Mouse (Mus musculus) gastrocnemius, adult 8-10 months (tissue): ENCODE measurements around the gene Slc2a1. TPM values are rescaled to one million over a fixed set of nuclear protein-coding genes. Genes with fewer than 3 reads are reported as not detected.
A peak's percentile ranks its signal among the peaks of the same experiment; 100 is the strongest.

Experiments
- DNase-seq, 2 experiments: peaks; one replicate each; pipeline ENCODE4 v3.0.0; 2022; ENCODE audit warnings: low spot score in 2 of 2
- total RNA-seq, 4 experiments: library from RNA; stranded (reverse); gene quantifications; 2 replicates each; pipeline ENCODE4 v1.2.4; 2022

Slc2a1 gene
- total RNA-seq, 4 experiments from 2014 or later: 4.6 to 9.8 (median 5.3) TPM

DNA sequence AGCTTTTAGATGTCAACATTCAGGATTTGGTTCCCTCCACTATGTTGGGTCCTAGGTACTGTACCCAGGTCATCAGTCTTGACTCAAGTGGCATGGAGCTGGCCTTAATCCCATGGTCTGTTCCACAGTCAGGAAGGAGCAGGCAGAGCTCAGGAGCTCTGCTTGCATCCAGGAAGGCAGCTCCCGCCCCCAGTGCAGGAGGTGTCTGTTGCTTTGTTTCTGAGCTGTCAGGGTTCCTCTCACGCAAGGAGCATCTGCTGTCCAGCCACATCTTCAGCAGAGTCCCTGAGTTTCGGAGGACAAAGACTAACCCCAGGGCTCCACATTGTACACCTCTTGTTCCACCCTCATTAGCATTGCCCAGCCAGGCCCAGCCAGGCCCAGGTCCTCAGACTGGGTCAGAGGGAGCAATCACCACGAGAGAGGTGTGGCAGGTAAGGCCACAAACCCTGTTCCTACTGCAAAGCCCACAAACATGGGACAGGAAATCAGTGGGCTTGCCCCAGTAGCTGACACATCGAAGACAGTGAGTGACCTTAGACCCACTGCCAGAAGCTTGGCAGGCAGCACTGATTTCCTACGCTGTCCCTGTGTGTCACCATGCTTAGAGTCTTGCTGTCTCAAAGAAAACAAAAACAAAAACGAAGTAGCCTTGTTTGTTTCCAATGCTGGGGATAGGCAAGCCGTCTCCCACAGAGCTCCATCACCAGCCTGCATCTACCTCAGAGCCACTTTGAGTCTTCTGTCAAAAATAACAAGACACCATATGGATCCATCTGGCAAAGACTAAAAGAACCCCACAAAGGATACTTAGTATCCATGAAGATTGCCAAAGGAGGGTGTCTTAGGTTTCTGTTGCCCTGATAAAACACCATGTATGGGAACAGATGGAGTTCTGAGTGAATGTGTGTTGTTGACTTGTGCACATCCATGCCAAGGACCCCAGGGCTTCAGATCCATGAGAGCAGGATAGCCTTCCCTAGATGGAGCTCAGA is 10.0 kb upstream of the Slc2a1 start:
- DNase-seq: no peak

DNA sequence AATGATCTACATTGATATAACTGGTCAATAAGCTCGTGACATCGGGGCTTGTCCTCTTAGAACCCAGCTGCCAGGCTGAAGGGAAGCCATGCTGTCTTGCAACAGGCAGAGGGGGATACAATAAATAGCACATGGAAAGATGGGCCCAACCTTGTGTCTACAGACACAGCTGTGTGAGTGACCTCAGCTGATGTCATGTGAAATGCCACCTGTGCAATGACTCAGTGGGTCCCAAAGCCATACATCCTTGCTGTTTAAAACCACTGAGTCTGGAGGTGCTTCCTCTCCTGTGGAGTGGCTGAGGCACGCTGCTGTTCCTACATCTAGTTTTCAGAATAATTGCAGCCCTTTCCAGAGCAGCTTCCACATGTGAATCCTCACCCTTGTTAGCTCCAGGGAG is 7.1 kb upstream of the Slc2a1 start:
- DNase-seq: no peak

DNA sequence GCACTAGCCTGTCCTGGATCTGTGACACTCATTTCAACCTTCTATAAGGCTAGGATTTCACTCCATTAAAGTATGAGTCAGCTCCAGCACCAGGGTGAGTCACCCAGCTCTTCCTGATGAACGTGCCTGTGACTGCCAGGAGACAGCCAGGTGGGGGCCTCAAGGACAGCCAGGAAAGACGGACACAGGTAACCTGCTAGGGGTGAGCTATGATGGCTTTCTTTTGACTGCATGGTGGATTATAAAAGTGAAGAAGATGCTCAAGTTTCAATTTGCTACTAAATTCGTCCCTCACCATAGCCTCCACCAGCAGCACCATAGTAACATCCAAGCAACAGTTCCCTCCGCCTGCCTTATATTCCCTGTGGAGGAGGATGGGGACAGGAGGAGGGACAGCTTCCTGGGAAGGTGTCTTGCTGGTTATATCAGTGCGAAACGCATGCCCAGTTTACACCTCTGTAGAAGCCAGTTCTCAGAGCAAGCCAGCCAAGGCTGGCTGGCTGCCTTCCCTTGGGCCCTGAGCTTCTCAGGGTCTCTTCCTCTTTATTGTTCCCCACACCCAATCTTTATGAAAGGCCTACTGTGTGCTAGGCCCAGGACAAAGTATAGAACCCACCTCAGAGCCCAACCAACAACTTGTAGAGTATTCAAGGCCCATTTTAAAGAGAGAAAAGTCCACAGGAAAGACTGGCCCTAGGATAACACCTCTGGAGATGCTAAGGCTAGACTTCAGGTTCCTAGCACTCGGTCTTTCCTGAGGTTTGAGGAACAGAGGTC is 6.0 kb upstream of the Slc2a1 start:
- DNase-seq: no peak

DNA sequence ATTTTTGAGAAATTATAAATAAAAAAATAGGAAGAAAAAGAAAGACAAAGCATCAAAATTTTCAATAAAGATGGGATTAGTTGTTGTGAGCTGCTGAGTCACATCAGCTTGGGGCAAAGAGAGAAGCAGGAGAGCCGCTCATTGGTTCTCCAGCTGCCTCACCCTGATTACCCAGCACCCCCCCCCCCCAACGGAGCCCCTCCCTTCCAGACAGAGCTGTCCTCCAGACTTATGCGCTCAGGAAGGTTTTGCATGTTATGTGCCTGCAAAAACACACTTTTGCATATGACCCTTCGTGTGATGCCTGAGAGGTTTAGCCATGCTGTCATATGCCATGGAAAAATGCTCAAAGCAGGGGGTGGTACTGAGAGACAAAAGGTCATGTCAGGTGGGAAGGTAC is 3.7 kb upstream of the Slc2a1 start:
- no peak for DNase-seq

DNA sequence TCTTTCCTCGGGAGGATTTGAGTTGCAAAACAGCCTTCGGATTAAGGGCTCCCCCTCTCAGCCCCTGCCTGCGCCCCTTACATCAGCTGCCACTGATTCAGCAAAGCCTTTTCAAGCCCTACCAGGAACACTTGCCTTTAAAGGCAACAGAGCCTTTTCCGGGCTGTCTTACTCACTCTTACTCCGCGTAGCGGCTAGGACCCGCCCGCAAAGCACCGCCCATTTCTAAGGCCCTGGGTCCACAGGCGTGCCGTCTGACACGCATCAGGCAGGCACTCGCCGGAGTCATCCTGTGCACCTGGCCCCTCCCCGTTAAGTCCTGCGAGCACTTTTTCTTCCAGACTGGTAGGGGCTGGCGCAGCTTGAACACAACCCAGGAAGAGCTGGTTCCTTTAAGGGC is 2.8 kb upstream of the Slc2a1 start:
- DNase-seq: no peak

DNA sequence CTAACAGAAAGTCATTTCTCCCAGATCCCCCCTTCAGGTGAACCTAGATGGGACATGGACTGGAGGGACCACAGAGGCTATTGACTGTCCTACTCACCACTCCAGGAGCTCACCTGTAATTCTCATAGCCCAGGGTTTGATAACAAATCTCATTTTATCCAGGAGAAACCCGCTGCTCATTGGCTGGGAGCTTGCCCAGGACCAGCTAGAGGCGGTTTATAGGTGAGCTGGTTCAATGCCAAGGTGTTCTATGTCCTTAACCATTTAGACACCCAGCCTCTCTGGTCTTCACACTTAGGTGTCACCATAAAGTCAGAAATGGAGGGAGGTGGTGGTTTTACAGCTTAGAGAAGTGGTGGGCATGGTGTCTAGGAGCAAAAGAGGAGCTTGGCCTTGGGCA is 644 bp upstream of the Slc2a1 start:
- no peak for DNase-seq

DNA sequence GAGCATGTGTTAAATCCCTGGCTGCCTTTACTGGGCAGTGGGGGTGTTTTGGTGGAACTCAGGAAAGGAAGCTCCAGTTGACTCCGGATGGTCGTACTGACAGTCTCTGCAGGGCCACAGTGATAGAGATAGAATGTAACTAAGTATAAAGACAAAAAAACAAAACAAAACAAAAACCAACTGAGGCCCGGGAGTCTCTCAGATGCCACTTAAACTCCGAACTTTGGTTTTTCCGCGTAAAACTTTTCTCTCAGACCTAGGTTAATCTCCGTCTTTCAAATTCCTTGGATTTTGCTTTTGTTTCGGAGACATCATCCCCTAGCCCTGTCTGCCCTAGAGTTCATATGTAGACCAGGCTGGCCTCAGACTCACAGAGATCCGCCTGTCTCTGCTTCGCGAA is 1.1 kb downstream of the Slc2a1 start:
- DNase-seq: no peak

DNA sequence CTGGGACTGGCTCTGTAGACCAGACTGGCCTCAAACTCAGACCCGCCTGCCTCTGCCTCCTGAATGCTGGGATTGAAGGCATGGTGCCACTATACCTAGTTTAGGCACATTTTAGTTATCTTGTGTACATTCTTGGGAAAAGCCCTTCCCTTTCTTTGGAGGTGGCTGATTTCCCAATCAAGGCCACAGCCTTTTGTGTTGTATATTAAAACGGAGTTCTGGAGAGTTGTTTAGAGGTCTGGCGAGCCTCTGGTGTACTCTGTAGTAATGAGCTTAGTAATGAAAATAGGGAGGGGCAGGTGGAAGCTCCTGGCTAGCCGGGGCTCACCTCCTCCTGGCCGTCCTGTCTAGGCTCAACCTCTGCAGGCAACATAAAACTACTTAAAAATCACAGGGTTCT is 2.0 kb downstream of the Slc2a1 start:
- DNase-seq: no peak

DNA sequence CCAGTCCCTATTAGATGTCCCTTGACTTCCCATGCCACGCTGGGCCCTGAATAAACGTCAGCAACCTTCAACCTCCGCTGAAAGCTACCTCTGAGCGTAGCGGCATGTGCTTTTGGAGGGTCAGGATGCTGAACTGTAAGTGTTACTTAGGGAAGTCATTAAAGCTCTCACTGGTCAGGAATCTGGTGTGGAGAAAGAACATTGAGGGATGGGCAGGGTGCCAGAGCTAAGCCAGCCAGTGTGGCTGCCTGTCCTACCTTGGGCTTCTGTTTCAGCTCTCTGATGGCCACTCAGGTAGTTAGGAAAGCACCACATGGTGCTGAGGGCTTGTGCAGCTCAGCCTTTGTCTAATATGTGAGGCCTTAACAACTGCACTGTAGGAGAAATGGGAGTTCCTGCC is 2.9 kb downstream of the Slc2a1 start:
- DNase-seq: no peak

DNA sequence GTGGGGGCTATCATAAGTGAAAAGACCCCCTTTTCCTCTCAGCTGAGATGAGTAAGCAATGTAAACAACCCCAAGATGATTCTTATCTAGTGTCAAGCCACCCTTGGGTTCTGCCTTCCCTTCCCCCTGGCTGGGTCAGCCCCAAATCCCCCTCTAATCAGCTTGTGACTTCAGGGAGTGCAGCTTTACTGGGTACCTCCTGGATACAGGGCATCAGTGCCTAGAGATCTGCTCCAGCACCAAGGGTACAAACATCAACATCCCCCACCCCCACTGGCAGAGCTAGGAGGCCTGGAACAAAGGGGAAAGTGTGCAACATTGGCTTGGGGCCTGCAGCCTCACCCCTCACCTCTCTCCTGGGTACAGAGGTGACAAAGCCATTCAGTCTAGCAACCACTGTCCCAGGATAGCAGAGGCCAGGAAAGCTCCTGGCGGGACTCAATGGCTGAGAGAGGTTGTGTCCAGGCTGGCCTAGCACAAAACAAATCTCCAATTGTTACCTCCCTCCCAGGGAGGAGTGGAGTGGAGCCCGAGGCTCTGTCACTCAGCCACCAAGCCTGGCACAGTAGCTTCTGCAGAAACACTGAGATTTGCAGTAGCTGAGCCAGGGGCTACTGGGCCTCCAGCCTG is 3.9 kb downstream of the Slc2a1 start:
- DNase-seq: no peak

DNA sequence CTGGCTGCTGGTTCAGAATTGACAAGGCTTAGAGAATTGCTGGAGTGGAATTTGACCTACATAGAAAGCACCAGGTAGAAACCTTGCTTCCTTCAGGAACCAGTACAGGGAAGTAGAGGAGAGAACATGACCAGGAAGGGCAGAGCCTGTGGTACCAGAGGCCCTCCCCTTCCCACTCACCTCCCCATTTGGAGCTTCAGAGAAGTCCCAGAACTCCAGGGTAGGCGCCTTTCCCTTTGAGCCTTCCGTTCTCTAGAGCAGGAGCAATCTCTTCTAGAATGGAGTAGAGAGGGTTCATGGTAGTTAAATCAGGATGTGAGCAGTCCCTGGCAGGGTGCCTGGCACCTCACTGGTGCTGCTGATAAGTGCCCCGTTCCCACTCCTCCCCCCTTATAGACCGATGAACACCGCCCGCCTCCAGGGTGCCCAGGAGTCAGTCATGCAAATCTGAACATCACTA is 7.1 kb downstream of the Slc2a1 start:
- DNase-seq: no peak

DNA sequence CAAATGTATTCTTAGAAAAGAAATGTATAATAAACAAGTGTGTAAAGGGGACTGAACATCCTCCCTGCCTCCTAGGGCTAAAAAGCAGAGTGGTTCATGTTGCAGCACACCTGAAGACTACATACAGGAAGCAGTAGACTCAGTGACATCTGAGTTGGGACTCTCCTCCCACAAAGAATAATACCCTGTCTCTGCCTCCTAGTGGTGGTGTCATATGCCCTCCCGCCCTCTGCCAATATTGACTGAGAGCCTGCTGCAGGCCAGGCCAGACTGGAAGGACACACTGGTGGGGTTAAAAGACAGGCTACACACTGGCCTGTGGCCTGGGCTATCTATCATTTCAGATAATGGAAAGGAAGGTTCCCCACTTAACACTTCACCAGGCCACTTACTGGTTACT is 7.8 kb downstream of the Slc2a1 start:
- no peak for DNase-seq

DNA sequence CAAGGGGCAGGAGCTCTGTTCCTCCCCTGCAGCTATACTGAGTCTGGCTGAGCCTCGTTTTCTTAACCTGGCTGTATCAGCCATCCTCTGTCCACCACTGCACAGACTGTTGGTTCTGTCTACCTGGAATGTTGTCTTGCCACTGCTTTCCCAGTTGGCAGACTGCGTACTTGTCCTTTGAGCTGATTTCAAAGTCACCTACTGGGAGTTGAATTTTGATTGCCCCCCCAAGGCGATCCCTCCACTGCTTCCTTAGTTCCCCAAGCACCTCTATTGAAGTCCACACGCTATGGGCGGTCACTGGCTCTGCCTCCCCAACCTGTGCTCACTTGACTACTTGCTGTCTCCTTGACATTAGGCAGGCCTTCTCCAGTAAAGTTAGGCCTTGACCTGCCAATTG is 9.1 kb downstream of the Slc2a1 start:
- no peak for DNase-seq

DNA sequence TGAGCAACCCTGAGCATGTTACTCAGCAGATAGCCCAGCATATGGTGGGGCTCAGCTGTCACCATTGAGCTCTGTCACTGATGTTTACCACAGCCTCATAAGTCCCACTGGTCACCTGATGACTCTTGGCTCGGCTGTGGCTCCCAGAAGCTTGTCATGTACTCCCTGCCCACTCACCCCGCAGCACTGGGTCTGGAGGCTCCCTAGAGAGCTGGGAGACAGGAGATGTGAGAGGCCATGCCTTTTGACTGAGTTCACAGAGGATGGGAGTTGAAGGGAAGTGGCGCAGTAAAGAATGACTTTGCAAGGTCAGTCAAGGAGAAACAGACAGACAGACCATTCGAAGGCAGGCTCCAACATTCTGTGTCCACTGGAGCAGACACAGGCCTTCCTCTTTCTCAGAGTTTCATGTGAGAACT is 10.2 kb downstream of the Slc2a1 start:
- DNase-seq: no peak

DNA sequence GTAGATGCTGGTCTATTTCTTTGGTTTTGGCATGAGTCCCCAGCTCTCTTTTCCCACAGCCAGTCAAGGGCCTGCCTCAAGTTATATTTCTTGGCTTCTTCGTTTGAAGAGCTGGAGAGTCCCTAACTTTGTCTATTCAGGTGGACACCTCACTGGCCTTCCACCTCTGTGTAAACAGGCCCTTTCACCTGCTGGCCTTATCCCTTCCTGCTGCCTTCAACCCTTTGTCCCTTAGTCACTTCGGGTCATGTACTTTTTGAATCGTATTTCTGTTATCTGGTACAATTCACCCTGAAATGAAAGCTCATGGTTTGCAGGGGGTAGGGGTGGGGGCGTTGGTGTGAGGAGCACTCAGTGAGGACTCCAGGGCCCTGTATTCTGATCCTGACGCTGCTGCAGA is 10.8 kb downstream of the Slc2a1 start:
- no peak for DNase-seq

DNA sequence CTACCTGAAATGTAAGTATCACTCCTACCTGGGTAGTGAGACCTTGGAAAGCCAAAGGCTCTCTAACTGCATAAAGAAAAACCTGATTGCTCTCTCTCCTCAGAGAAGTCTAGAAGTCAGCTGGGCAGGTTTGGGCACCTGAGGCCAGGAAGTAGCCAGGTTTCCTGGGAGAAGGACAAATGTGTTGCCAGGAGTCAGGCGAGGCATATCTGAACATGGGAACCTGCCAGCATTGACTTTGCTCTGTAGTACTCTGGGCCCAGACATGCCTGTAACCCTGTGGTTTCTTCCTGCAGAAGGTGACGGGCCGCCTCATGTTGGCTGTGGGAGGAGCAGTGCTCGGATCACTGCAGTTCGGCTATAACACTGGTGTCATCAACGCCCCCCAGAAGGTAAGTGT is 11.6 kb downstream of the Slc2a1 start:
- DNase-seq: no peak

DNA sequence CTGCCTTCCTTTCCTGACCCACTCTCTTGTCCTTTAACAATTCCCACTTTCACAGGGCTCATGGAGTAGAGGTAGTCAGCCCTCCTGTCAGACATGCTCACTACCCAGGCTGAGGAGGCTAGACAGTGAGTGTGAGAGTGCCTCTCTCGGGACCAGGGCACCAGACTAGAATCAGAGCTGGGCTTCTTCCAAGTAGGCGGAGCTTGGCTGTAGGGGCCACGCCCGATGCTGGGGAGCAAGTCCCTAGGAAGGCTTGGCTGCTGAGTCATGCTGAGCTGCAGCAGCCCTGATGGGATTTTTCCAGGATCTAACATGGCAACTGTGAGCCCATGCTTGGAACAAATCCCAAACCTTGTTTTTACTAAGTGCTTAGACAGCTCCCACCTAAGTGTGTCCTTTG is 12.7 kb downstream of the Slc2a1 start:
- peak; percentile 50 to 66 for DNase-seq

DNA sequence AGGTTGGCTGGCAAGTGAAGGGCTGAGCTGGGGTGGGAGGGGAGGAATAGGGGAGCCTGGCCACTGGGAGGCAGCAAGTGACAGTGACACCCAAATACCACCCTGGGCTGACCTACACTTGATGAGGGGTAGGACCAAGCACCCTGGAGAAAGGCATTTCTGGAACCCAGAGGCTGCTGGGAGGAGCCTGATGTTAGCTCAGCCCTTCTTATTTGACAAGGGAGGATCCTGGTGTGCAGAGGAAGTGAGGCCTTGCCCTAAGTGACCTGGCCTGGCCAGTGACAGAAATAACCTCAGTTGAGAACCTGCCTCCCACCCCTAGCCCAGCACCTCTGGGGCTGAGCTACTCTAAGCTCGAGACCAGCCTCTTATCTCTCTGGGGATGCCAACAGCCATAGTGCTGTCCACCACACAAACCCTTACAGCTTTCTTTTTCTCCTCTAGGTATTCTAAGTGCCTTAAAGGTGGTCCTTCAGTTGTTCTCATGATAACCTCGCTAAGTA is 16.3 kb downstream of the Slc2a1 start:
- no peak for DNase-seq

DNA sequence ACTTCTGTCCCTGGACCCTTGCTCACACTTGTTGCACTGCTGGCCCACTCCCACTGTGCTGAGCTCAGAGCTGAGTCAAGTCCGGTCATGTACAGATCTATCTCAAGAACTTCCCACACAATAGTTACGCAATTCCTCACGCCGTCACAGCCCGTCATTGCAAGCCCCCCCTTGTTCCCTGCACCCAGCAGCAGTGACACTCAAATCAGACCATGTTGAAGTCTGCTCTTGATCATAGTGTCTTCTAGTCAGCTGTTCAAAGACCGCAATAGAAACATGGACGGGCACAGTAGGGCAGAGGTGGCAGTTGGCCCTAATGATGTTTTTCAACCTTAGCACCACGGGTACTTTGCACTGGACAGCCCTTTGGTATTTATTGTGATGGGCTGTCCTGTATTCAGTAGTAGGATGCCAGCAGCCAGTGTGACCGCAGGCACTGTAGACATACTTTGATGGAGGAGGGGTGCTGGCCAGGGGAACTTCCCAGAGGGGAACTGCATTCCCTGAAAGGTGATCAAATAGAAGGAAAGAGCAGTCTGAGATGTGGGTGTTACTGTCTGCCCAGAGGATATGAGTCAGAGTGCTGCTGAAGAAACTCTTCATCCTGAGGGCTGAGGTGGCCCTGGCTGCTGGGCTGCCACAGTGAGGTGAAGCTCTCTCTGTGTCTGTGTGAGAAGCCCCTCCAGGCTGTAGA is 17.2 kb downstream of the Slc2a1 start:
- no peak for DNase-seq

DNA sequence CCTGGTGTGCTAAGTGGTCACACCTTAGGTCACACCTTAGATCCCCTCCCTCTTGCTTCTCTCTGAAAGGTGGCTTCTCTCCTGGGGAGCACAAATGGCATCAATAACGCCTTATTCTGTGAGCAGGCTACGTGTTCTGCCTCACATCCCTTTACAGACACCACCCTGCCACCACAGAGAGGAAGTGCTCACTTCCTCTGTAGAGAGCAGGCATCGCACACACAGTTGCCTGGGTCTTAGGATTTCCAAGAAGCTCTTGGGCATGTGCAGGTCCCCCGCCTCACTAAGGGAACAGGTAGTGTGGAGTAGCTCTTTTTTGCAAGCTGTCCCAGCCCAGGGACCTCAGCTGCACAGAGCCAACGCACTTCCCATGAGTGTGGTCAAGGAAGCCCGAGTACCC is 18.7 kb downstream of the Slc2a1 start:
- no peak for DNase-seq

DNA sequence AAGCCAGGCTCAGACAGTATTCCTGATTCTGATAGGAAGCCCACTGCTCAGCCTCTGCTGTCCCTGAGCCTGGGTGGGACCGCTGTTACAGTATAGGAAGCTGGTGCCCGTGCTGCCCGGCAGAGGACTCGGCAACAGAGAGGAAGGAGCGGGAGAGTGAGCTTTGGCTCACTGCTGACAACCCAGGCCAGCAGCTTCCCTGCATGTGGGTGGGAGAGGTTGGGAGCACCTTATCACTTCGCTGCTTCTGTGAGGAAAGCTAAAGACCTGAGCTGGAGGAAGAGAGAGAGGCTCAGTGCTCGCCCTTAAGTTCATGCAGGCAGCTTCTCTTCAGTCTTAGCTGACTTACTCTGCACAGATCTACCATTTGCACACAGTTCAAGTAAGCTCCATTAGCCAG is 20.0 kb downstream of the Slc2a1 start:
- no peak for DNase-seq
